Mouse (Mus musculus) hindbrain, embryonic 14.5 days (tissue): ENCODE results near the gene Ndufaf5. TPM values are rescaled to one million over a fixed set of nuclear protein-coding genes. Genes with fewer than 3 reads are reported as not detected.

Experiments used
- ATAC-seq: fragments of 200-750 bp; cut with Nextera tagmentation; 2 replicates; pipeline ENCODE4 v1.8.0; 2017; ENCODE audit warnings: moderate number of reproducible peaks, mild to moderate bottlenecking, moderate TSS enrichment, moderate library complexity; ENCODE audit not compliant: low FRiP score
- DNase-seq: peaks from one replicate; pipeline ENCODE4 v3.0.0-alpha.2; 2015; ENCODE audit warnings: low spot score
- H3K27ac ChIP-seq: fragments of 300-500 bp; sonication (generic); 2 replicates; pipeline ENCODE4 v1.5.1; 2014; ENCODE audit warnings: mild to moderate bottlenecking, moderate library complexity
- H3K27me3 ChIP-seq: fragments of 300-500 bp; sonication (generic); 2 replicates; pipeline ENCODE4 v1.6.1; 2014; ENCODE audit warnings: mild to moderate bottlenecking, low read length, mixed read lengths; ENCODE audit not compliant: control insufficient read depth, insufficient read depth
- H3K36me3 ChIP-seq: fragments of 300-500 bp; sonication (generic); replicated peaks from 2 replicates; pipeline ENCODE4 v1.6.1; 2014; ENCODE audit not compliant: control insufficient read depth, insufficient read depth
- H3K4me1 ChIP-seq: fragments of 300-500 bp; sonication (generic); replicated peaks from 2 replicates; pipeline ENCODE4 v1.6.1; 2014; ENCODE audit warnings: antibody characterized with exemption, low read length, mixed read lengths; ENCODE audit not compliant: control insufficient read depth, insufficient read depth
- H3K4me2 ChIP-seq: fragments of 300-500 bp; sonication (generic); replicated peaks from 2 replicates; pipeline ENCODE4 v1.6.1; 2014; ENCODE audit warnings: mild to moderate bottlenecking, moderate library complexity
- H3K4me3 ChIP-seq: fragments of 300-500 bp; sonication (generic); replicated peaks from 2 replicates; pipeline ENCODE4 v1.5.1; 2014; ENCODE audit warnings: mild to moderate bottlenecking, low read length
- H3K9ac ChIP-seq: fragments of 300-500 bp; sonication (generic); 2 replicates; pipeline ENCODE4 v1.6.1; 2014
- H3K9me3 ChIP-seq: fragments of 300-500 bp; sonication (generic); 2 replicates; pipeline ENCODE4 v1.6.1; 2016; ENCODE audit warnings: low read length; ENCODE audit not compliant: control insufficient read depth
- WGBS: fragments of 180-500 bp; shearing (Covaris S2); extraction: QIAGEN DNeasy Blood & Tissue Kit; methylation state at CpG from one replicate; pipeline ENCODE4 v1.1.7; 2014; 5-methylcytosine and 5-hydroxymethylcytosine counted together
- polyA plus RNA-seq: library from polyadenylated mRNA; unstranded; fragments of >200 nt; fragmentation: Nextera tagmentation; extraction: Ambion mirVana; gene quantifications from 2 replicates; pipeline ENCODE4 v1.2.1, GENCODE M21; 2014

The Ndufaf5 gene
- polyA plus RNA-seq, 1 experiment from 2014 or later, result 61.7 TPM

GRCm38 (mm10) chr2:140202573-140202972 lies 32.1 kb downstream of the Ndufaf5 start:
- H3K36me3 ChIP-seq, result peaks cover 74% of the 10 kb centered on the region
- no peaks in the 10 kb centered on the region for H3K27me3 ChIP-seq
- H3K4me3 ChIP-seq, result no peak overlapping the region
- no peaks in the 10 kb centered on the region for H3K9me3 ChIP-seq
- 92% methylated on average over 5 of the region's 5 CpGs for WGBS
- no peak overlapping the region for H3K9ac ChIP-seq
- no peak overlapping the region for H3K4me2 ChIP-seq
- DNase-seq (no peak), ATAC-seq (no peak)
- no peaks in the 10 kb centered on the region for H3K4me1 ChIP-seq
- no peak overlapping the region for H3K27ac ChIP-seq

- Histone ChIP-seq H3K27ac (no peak overlapping the region), H3K9me3 (no peaks in the 10 kb centered on the region), H3K4me1 (no peaks in the 10 kb centered on the region), H3K4me3 (no peak overlapping the region), H3K36me3 (peaks cover 67% of the 10 kb centered on the region), H3K4me2 (no peak overlapping the region), H3K27me3 (no peaks in the 10 kb centered on the region), H3K9ac (no peak overlapping the region)
- WGBS, result 94% methylated on average over 7 of the region's 7 CpGs
- ATAC-seq (no peak), DNase-seq (no peak)
These were observed 33.3 kb downstream of the Ndufaf5 start for GRCm38 (mm10) chr2:140203756-140204155.

GRCm38 (mm10) chr2:140214519-140215027 lies 44.1 kb downstream of the Ndufaf5 start:
- ATAC-seq (no peak), DNase-seq (no peak)
- Histone ChIP-seq H3K27me3 (no peaks in the 10 kb centered on the region), H3K36me3 (no peaks in the 10 kb centered on the region), H3K4me3 (no peak overlapping the region), H3K27ac (no peak overlapping the region), H3K9ac (no peak overlapping the region), H3K4me2 (no peak overlapping the region), H3K9me3 (no peaks in the 10 kb centered on the region), H3K4me1 (no peaks in the 10 kb centered on the region)
- 97% methylated on average over 4 of the region's 4 CpGs for WGBS

GRCm38 (mm10) chr2:140215415-140215814 lies 45.0 kb downstream of the Ndufaf5 start:
- ATAC-seq, result no peak
- no peak overlapping the region for H3K4me2 ChIP-seq
- no peaks in the 10 kb centered on the region for H3K27me3 ChIP-seq
- no peak overlapping the region for H3K4me3 ChIP-seq
- H3K27ac ChIP-seq, result no peak overlapping the region
- H3K9me3 ChIP-seq, result no peaks in the 10 kb centered on the region
- DNase-seq, result no peak
- no peaks in the 10 kb centered on the region for H3K36me3 ChIP-seq
- no peak overlapping the region for H3K9ac ChIP-seq
- 74% methylated on average over 2 of the region's 2 CpGs for WGBS
- no peaks in the 10 kb centered on the region for H3K4me1 ChIP-seq

GRCm38 (mm10) chr2:140215965-140216364 lies 45.5 kb downstream of the Ndufaf5 start:
- H3K4me1 ChIP-seq, result no peaks in the 10 kb centered on the region
- no peak overlapping the region for H3K4me2 ChIP-seq
- H3K27ac ChIP-seq, result no peak overlapping the region
- H3K9ac ChIP-seq, result no peak overlapping the region
- DNase-seq (no peak), ATAC-seq (no peak)
- no peaks in the 10 kb centered on the region for H3K9me3 ChIP-seq
- 87% methylated on average over 1 of the region's 1 CpGs for WGBS
- H3K4me3 ChIP-seq, result no peak overlapping the region
- H3K36me3 ChIP-seq, result no peaks in the 10 kb centered on the region
- H3K27me3 ChIP-seq, result no peaks in the 10 kb centered on the region

- no peak for DNase-seq
These were observed 49.9 kb downstream of the Ndufaf5 start for GRCm38 (mm10) chr2:140220325-140220724.

GRCm38 (mm10) chr2:140230295-140230694 lies 59.8 kb downstream of the Ndufaf5 start:
- no peaks in the 10 kb centered on the region for H3K9me3 ChIP-seq
- DNase-seq (no peak), ATAC-seq (no peak)
- H3K36me3 ChIP-seq, result no peaks in the 10 kb centered on the region
- no peaks in the 10 kb centered on the region for H3K27me3 ChIP-seq
- no peak overlapping the region for H3K9ac ChIP-seq
- H3K4me1 ChIP-seq, result no peaks in the 10 kb centered on the region
- H3K4me2 ChIP-seq, result no peak overlapping the region
- H3K4me3 ChIP-seq, result no peak overlapping the region
- 67% methylated on average over 1 of the region's 1 CpGs for WGBS
- H3K27ac ChIP-seq, result no peak overlapping the region

More at GRCm38 (mm10) chr2:140220325-140220724, 49.9 kb downstream of the Ndufaf5 start:
- 43% methylated on average over 8 of the region's 8 CpGs for WGBS
- H3K9me3 ChIP-seq, result no peaks in the 10 kb centered on the region
- no peak overlapping the region for H3K27ac ChIP-seq
- H3K4me2 ChIP-seq, result no peak overlapping the region
- H3K4me3 ChIP-seq, result no peak overlapping the region
- no peak overlapping the region for H3K9ac ChIP-seq
- no peaks in the 10 kb centered on the region for H3K4me1 ChIP-seq
- no peak; the same call in 1 of the 2 replicates for ATAC-seq
- no peaks in the 10 kb centered on the region for H3K36me3 ChIP-seq
- H3K27me3 ChIP-seq, result no peaks in the 10 kb centered on the region

GRCm38 (mm10) chr2:140237245-140237644 lies 66.8 kb downstream of the Ndufaf5 start:
- 52% methylated on average over 6 of the region's 6 CpGs for WGBS
- Histone ChIP-seq H3K4me1 (no peaks in the 10 kb centered on the region), H3K4me2 (peak overlapping the region; percentile 7; the same call in 1 of the 2 replicates), H3K9ac (no peak overlapping the region), H3K27ac (no peak overlapping the region), H3K4me3 (no peak overlapping the region), H3K9me3 (no peaks in the 10 kb centered on the region), H3K36me3 (no peaks in the 10 kb centered on the region), H3K27me3 (no peaks in the 10 kb centered on the region)
- ATAC-seq, result peak; percentile 69; the same call in 1 of the 2 replicates
- DNase-seq, result peak; percentile 35

GRCm38 (mm10) chr2:140242398-140242797 lies 71.9 kb downstream of the Ndufaf5 start:
- no peak overlapping the region for H3K27ac ChIP-seq
- H3K36me3 ChIP-seq, result no peaks in the 10 kb centered on the region
- H3K9me3 ChIP-seq, result no peaks in the 10 kb centered on the region
- H3K4me1 ChIP-seq, result no peaks in the 10 kb centered on the region; the same call in 1 of the 2 replicates
- no peak overlapping the region for H3K4me2 ChIP-seq
- ATAC-seq (no peak), DNase-seq (no peak)
- 52% methylated on average over 5 of the region's 5 CpGs for WGBS
- H3K4me3 ChIP-seq, result no peak overlapping the region
- no peaks in the 10 kb centered on the region for H3K27me3 ChIP-seq
- H3K9ac ChIP-seq, result no peak overlapping the region

- no peaks in the 10 kb centered on the region for H3K9me3 ChIP-seq
- H3K9ac ChIP-seq, result no peak overlapping the region
- H3K4me2 ChIP-seq, result no peak overlapping the region
- WGBS, result 84% methylated on average over 5 of the region's 5 CpGs
- ATAC-seq (no peak), DNase-seq (no peak)
- no peak overlapping the region for H3K27ac ChIP-seq
- no peaks in the 10 kb centered on the region for H3K36me3 ChIP-seq
- H3K27me3 ChIP-seq, result no peaks in the 10 kb centered on the region
- H3K4me1 ChIP-seq, result no peaks in the 10 kb centered on the region; the same call in 1 of the 2 replicates
- no peak overlapping the region for H3K4me3 ChIP-seq
These were observed 72.7 kb downstream of the Ndufaf5 start for GRCm38 (mm10) chr2:140243105-140243504.
